Mouse (Mus musculus) small intestine, adult 2 months (tissue): Measurements from ENCODE around the gene Pdk1. TPM values are rescaled to one million over a fixed set of nuclear protein-coding genes. Genes with fewer than 3 reads are reported as not detected.
A peak's percentile ranks its signal among the peaks of the same experiment; 100 is the strongest.

Experiments used
- H3K27ac ChIP-seq: fragments of 200-500 bp; 2 replicates; pipeline ENCODE4 v1.5.1; 2012; ENCODE audit warnings: low read depth, low read length, control low read depth, inconsistent platforms; ENCODE audit not compliant: insufficient read depth
- H3K27me3 ChIP-seq: fragments of 200-500 bp; 2 replicates; pipeline ENCODE4 v1.6.1; 2012; ENCODE audit warnings: mild to moderate bottlenecking, moderate library complexity, low read length, inconsistent platforms; ENCODE audit not compliant: control insufficient read depth, insufficient read depth
- H3K36me3 ChIP-seq: fragments of 200-500 bp; 2 replicates; pipeline ENCODE4 v1.6.1; 2012; ENCODE audit warnings: mild to moderate bottlenecking, low read length, control low read depth, inconsistent platforms; ENCODE audit not compliant: control insufficient read depth, insufficient read depth
- H3K4me1 ChIP-seq: fragments of 200-500 bp; 2 replicates; pipeline ENCODE4 v1.6.1; 2012; ENCODE audit warnings: low read length, inconsistent platforms, mixed read lengths; ENCODE audit not compliant: control insufficient read depth, insufficient read depth, insufficient read length
- H3K4me3 ChIP-seq: fragments of 200-500 bp; 2 replicates; pipeline ENCODE4 v1.5.1; 2012; ENCODE audit warnings: low read depth, mild to moderate bottlenecking, control low read depth, inconsistent platforms, low read length, moderate library complexity
- CTCF ChIP-seq: fragments of 200-500 bp; IDR thresholded peaks from 2 replicates; pipeline ENCODE4 v1.5.1; 2012; ENCODE audit warnings: low read depth, mild to moderate bottlenecking, control low read depth, inconsistent platforms, low read length, moderate library complexity, mixed read lengths; ENCODE audit not compliant: insufficient replicate concordance, insufficient read length; ENCODE audit errors: extremely low read depth
- POLR2A ChIP-seq: fragments of 200-500 bp; IDR thresholded peaks from 2 replicates; pipeline ENCODE4 v1.6.1; 2012; ENCODE audit warnings: low read depth, mild to moderate bottlenecking, control low read depth, inconsistent platforms, low read length, moderate library complexity
- WGBS: fragments of 180-500 bp; shearing (Covaris S2); methylation state at CpG from one replicate; pipeline ENCODE4 v1.1.7; 2018; 5-methylcytosine and 5-hydroxymethylcytosine counted together
- polyA plus RNA-seq: library from polyadenylated mRNA; depleted of rRNA; stranded (reverse); fragments of >200 nt; gene quantifications from 2 replicates; pipeline ENCODE4 v1.2.3, GENCODE M21; 2012; rRNA removed

The Pdk1 gene
- polyA plus RNA-seq: 5.2 and 7.0 TPM in 2 replicates

- Histone ChIP-seq H3K27ac (peak within 1 kb of the TSS; percentile 79), H3K36me3 (no peaks in the 10 kb centered on the region), H3K4me3 (peak within 1 kb of the TSS; percentile 92), H3K27me3 (no peaks in the 10 kb centered on the region), H3K4me1 (no peaks in the 10 kb centered on the region)
- under 1% methylated on average over 55 of the region's 55 CpGs for WGBS
- TF ChIP-seq CTCF: no peak
- TF ChIP-seq POLR2A: peak; percentile 69
Observed at GRCm38 (mm10) chr2:71872801-71873443, at the start of gene Pdk1. TSS of gene Pdk1 (plus strand) at chr2:71873224.

- WGBS: 75% methylated on average over 13 of the region's 13 CpGs
- Histone ChIP-seq H3K27me3 (no peaks in the 10 kb centered on the region), H3K4me1 (no peaks in the 10 kb centered on the region), H3K27ac (no peak overlapping the region), H3K36me3 (peaks cover 67% of the 10 kb centered on the region), H3K4me3 (no peak overlapping the region)
- TF ChIP-seq POLR2A: no peak
Observed at GRCm38 (mm10) chr2:71824146-71824545, 48.9 kb upstream of the Pdk1 start.

GRCm38 (mm10) chr2:71827711-71828110 is 45.3 kb upstream of the Pdk1 start:
- H3K27ac ChIP-seq: no peak overlapping the region
- no peaks in the 10 kb centered on the region for H3K4me1 ChIP-seq
- WGBS: 88% methylated on average over 13 of the region's 13 CpGs
- TF ChIP-seq POLR2A (no peak), CTCF (no peak)
- H3K36me3 ChIP-seq: peaks cover 52% of the 10 kb centered on the region
- no peaks in the 10 kb centered on the region for H3K27me3 ChIP-seq
- H3K4me3 ChIP-seq: no peak overlapping the region

- TF ChIP-seq POLR2A (no peak), CTCF (no peak)
- WGBS: 83% methylated on average over 11 of the region's 11 CpGs
Observed at GRCm38 (mm10) chr2:71828928-71829327, 44.1 kb upstream of the Pdk1 start.

GRCm38 (mm10) chr2:71833626-71834025 is 39.4 kb upstream of the Pdk1 start:
- peaks cover 58% of the 10 kb centered on the region for H3K36me3 ChIP-seq
- H3K4me3 ChIP-seq: no peak overlapping the region
- TF ChIP-seq CTCF: no peak
- TF ChIP-seq POLR2A: no peak
- no peaks in the 10 kb centered on the region for H3K27me3 ChIP-seq
- no peaks in the 10 kb centered on the region for H3K4me1 ChIP-seq
- 80% methylated on average over 6 of the region's 6 CpGs for WGBS
- no peak overlapping the region for H3K27ac ChIP-seq

More at GRCm38 (mm10) chr2:71828928-71829327, 44.1 kb upstream of the Pdk1 start:
- no peak overlapping the region for H3K27ac ChIP-seq
- no peaks in the 10 kb centered on the region for H3K27me3 ChIP-seq
- no peak overlapping the region for H3K4me3 ChIP-seq
- H3K4me1 ChIP-seq: no peaks in the 10 kb centered on the region
- peaks cover 54% of the 10 kb centered on the region for H3K36me3 ChIP-seq

- Histone ChIP-seq H3K4me3 (no peak overlapping the region), H3K27me3 (no peaks in the 10 kb centered on the region), H3K4me1 (no peaks in the 10 kb centered on the region), H3K27ac (no peak overlapping the region), H3K36me3 (peaks cover 56% of the 10 kb centered on the region)
- 80% methylated on average over 7 of the region's 7 CpGs for WGBS
- TF ChIP-seq POLR2A (no peak), CTCF (no peak)
Observed at GRCm38 (mm10) chr2:71834371-71834770, 38.7 kb upstream of the Pdk1 start.

GRCm38 (mm10) chr2:71835556-71835955 is 37.5 kb upstream of the Pdk1 start:
- Histone ChIP-seq H3K27me3 (no peaks in the 10 kb centered on the region), H3K36me3 (peaks cover 61% of the 10 kb centered on the region), H3K4me1 (no peaks in the 10 kb centered on the region), H3K27ac (no peak overlapping the region), H3K4me3 (no peak overlapping the region)
- 94% methylated on average over 8 of the region's 8 CpGs for WGBS
- TF ChIP-seq POLR2A (no peak), CTCF (no peak)

- H3K4me1 ChIP-seq: no peaks in the 10 kb centered on the region
- no peaks in the 10 kb centered on the region for H3K27me3 ChIP-seq
- H3K27ac ChIP-seq: no peak overlapping the region
- H3K36me3 ChIP-seq: peaks cover 67% of the 10 kb centered on the region
- H3K4me3 ChIP-seq: no peak overlapping the region
- 86% methylated on average over 4 of the region's 4 CpGs for WGBS
- TF ChIP-seq POLR2A (no peak), CTCF (no peak)
Observed at GRCm38 (mm10) chr2:71836232-71836631, 36.8 kb upstream of the Pdk1 start.
